Mouse (Mus musculus): ENCODE measurements around the gene B3gnt8.

DNA sequence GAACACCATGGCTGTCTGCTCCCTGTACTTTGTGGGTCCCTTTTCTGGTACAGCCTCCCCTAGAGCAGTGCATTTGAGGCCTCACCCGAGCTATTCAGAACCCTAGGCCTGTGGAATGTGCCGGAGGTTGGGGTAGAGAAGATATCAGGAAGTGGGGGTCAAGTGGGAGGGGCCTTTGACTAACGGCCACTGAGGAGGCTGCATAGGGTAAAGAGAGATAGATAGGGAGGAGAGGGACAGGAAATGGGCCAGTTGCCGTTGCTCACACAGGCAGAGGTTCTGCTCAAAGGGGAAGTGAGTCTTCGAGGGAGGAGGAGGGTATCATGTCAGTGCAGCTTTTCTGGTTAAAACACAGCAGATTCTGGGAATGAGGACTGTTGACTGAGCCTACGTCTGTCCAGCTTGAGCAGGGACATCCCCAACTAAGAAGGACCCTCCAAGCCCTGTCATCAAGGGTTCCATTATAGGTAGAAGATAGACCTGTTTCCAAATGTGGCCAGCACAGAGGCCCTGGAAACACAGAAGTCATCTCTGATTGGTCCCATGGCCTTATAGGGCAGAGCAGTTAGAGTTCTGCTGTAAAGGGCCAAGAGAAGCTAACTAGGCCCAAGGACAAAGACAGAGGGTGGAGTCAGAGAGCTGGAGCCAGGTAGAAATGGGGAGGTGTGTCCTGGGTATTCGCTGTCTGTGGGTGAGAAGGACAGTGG is 57.2 kb downstream of the B3gnt8 start:
- TF ChIP-seq CTCF (IDR thresholded peaks at IDR 0.05; ENCODE audit: low read depth) (no peak), EP300 (IDR thresholded peaks at IDR 0.05; ENCODE audit: low read depth) (no peak)

All from heart, postnatal 0 days (tissue).